Mouse (Mus musculus) heart, postnatal 0 days (tissue): ENCODE data around the gene Klhdc10. TPM values are rescaled to one million over a fixed set of nuclear protein-coding genes. Genes with fewer than 3 reads are reported as not detected.

Experiments
- ATAC-seq: fragments of 200-750 bp; cut with Nextera tagmentation; 2 replicates; pipeline ENCODE4 v1.8.0; 2017; ENCODE audit warnings: low read depth, moderate number of reproducible peaks, moderate library complexity; ENCODE audit not compliant: insufficient read depth
- DNase-seq: peaks from one replicate; pipeline ENCODE4 v3.0.0-alpha.2; 2016; ENCODE audit warnings: low spot score
- H3K27ac ChIP-seq: fragments of 300-500 bp; sonication (generic); 2 replicates; pipeline ENCODE4 v1.5.1; 2014; ENCODE audit warnings: low read depth, mild to moderate bottlenecking
- H3K27me3 ChIP-seq: fragments of 300-500 bp; sonication (generic); 2 replicates; pipeline ENCODE4 v1.6.1; 2014; ENCODE audit warnings: low read length, mixed read lengths; ENCODE audit not compliant: control insufficient read depth, insufficient read depth
- H3K36me3 ChIP-seq: fragments of 300-500 bp; sonication (generic); replicated peaks from 2 replicates; pipeline ENCODE4 v1.6.1; 2014; ENCODE audit warnings: low read length, mixed read lengths; ENCODE audit not compliant: control insufficient read depth, insufficient read depth
- H3K4me1 ChIP-seq: fragments of 300-500 bp; sonication (generic); 2 replicates; pipeline ENCODE4 v1.6.1; 2014; ENCODE audit warnings: antibody characterized with exemption; ENCODE audit not compliant: control insufficient read depth, insufficient read depth
- H3K4me2 ChIP-seq: fragments of 300-500 bp; sonication (generic); 2 replicates; pipeline ENCODE4 v1.6.1; 2014; ENCODE audit warnings: low read depth, mild to moderate bottlenecking, low read length, moderate library complexity
- H3K4me3 ChIP-seq: fragments of 300-500 bp; sonication (generic); 2 replicates; pipeline ENCODE4 v1.5.1; 2014; ENCODE audit warnings: low read depth, low read length
- H3K9ac ChIP-seq: fragments of 300-500 bp; sonication (generic); replicated peaks from 2 replicates; pipeline ENCODE4 v1.6.1; 2014; ENCODE audit warnings: low read depth, low read length, mixed read lengths
- H3K9me3 ChIP-seq: fragments of 300-500 bp; sonication (generic); replicated peaks from 2 replicates; pipeline ENCODE4 v1.6.1; 2016; ENCODE audit warnings: low read length; ENCODE audit not compliant: control insufficient read depth
- CTCF ChIP-seq: IDR thresholded peaks from 2 replicates; pipeline ENCODE4 v1.5.1; 2016; ENCODE audit warnings: antibody characterized with exemption, control low read depth, low read depth
- EP300 ChIP-seq: IDR thresholded peaks from 2 replicates; pipeline ENCODE4 v1.6.1; 2016; ENCODE audit warnings: antibody characterized with exemption, low read depth
- WGBS: fragments of 180-500 bp; shearing (Covaris S2); extraction: QIAGEN DNeasy Blood & Tissue Kit; methylation state at CpG from one replicate; pipeline ENCODE4 v1.1.7; 2014; 5-methylcytosine and 5-hydroxymethylcytosine counted together
- polyA plus RNA-seq: library from polyadenylated mRNA; unstranded; fragments of >200 nt; fragmentation: Nextera tagmentation; extraction: Ambion mirVana; gene quantifications from 2 replicates; pipeline ENCODE4 v1.2.1, GENCODE M21; 2015
- total RNA-seq: library from RNA; depleted of rRNA; stranded (reverse); fragments of >200 nt; gene quantifications from 2 replicates; pipeline ENCODE4 v1.2.3, GENCODE M21; 2014; ENCODE audit warnings: low replicate concordance

Klhdc10 gene
- total and polyA plus RNA-seq, 2 experiments from 2014 or later, result 11.8 to 86.7 TPM

DNA sequence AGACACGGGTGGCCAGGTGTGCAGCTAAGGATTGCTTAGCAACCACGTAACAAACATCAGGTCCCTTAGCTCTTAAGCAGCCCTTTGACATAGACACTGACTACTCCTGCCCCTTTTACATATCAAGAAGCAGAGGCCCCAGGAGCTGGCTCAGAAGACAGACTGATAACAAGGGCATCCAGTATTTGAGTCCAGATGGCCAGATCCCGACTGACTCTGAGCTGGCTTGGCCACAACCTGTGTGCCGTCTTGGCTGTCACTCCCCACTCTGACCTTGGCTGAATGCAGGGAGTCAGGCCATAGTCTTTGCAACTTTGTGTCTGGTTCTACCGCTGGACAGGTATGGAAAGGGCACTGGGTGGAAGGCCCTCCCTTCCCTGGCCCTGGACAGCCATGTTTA, 45.5 kb upstream of the Klhdc10 start:
- Histone ChIP-seq H3K4me3 (no peak overlapping the region), H3K4me1 (0 out of 2 replicates have a peak, but pooled peaks cover 5% of the 10 kb centered on the region), H3K9me3 (no peaks in the 10 kb centered on the region), H3K36me3 (no peaks in the 10 kb centered on the region), H3K27me3 (no peaks in the 10 kb centered on the region), H3K27ac (no peak overlapping the region), H3K9ac (no peak overlapping the region), H3K4me2 (no peak overlapping the region)
- 60% methylated on average over 5 of the region's 5 CpGs for WGBS
- TF ChIP-seq EP300 (no peak), CTCF (no peak)
- no peak for DNase-seq
- ATAC-seq, result no peak

DNA sequence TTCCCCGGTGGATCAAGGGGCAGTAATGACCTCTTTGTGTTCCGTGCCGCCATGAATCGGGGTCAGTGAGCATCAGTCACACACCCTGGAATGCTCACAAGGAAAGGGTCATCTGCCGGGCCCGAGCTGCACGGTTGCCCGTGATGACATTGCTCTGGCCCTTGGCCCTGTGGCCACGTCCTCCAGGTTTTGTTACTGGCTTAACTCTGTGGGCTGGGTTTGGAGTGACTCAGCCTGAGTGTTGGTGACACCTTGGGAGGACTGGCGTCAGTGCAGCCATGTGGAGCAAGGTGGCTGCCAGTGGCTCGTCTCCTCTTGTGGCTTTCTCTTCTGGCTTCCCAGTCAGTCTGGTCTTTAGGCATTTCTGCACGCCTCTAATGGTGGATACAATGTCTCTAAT, 45.0 kb upstream of the Klhdc10 start:
- Histone ChIP-seq H3K27ac (no peak overlapping the region), H3K9ac (no peak overlapping the region), H3K4me2 (no peak overlapping the region), H3K4me1 (0 out of 2 replicates have a peak, but pooled peaks cover 5% of the 10 kb centered on the region), H3K36me3 (no peaks in the 10 kb centered on the region), H3K9me3 (no peaks in the 10 kb centered on the region), H3K27me3 (no peaks in the 10 kb centered on the region), H3K4me3 (no peak overlapping the region)
- TF ChIP-seq CTCF (no peak), EP300 (no peak)
- 80% methylated on average over 12 of the region's 12 CpGs for WGBS
- ATAC-seq, result no peak
- DNase-seq, result no peak

- peak; percentile 78 for DNase-seq
- 21% methylated on average over 9 of the region's 9 CpGs for WGBS
- H3K36me3 ChIP-seq, result no peaks in the 10 kb centered on the region
- peak; percentile 44 for ATAC-seq
- no peak overlapping the region for H3K9ac ChIP-seq
- no peak overlapping the region for H3K4me3 ChIP-seq
- no peak for TF ChIP-seq EP300
- peak; percentile 87 for TF ChIP-seq CTCF
- no peaks in the 10 kb centered on the region for H3K9me3 ChIP-seq
- H3K27me3 ChIP-seq, result no peaks in the 10 kb centered on the region
- H3K4me2 ChIP-seq, result no peak overlapping the region
- H3K27ac ChIP-seq, result no peak overlapping the region
- 0 out of 2 replicates have a peak, but pooled peaks cover 5% of the 10 kb centered on the region for H3K4me1 ChIP-seq
These were observed 44.0 kb upstream of the Klhdc10 start for GRCm38 (mm10) chr6:30357561-30358177.

GRCm38 (mm10) chr6:30359762-30360509, 41.7 kb upstream of the Klhdc10 start:
- 22% methylated on average over 12 of the region's 12 CpGs for WGBS
- peak overlapping the region; percentile 78 for H3K27ac ChIP-seq
- peaks cover 3% of the 10 kb centered on the region for H3K36me3 ChIP-seq
- 0 out of 2 replicates have a peak, but pooled peaks cover 5% of the 10 kb centered on the region for H3K4me1 ChIP-seq
- no peaks in the 10 kb centered on the region for H3K9me3 ChIP-seq
- H3K27me3 ChIP-seq, result no peaks in the 10 kb centered on the region
- DNase-seq (peak; percentile 87), ATAC-seq (peak; percentile 81)
- no peak overlapping the region for H3K9ac ChIP-seq
- no peak overlapping the region for H3K4me2 ChIP-seq
- no peak overlapping the region for H3K4me3 ChIP-seq
- TF ChIP-seq EP300 (no peak), CTCF (no peak)

DNA sequence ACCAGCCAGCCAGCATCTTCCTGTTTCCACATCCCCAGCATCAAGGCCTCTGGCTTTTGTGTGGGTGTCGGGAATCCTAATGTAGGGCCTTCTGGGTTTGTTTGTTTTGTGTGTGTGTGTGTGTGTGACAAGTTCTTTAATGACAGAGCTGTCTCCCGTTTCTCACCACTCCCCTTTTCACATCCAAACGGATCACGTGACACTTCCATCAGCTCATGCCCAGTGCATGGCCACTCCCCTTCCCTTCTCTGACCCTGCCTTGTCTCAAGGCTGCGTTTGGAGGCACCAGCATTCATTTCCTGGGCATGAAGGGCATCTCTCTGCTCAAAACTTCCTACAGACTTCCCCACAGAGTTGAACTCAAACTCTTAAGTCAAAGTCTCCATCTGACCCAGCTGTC, 37.9 kb upstream of the Klhdc10 start:
- Histone ChIP-seq H3K27me3 (no peaks in the 10 kb centered on the region), H3K9ac (no peak overlapping the region), H3K4me1 (no peaks in the 10 kb centered on the region), H3K27ac (no peak overlapping the region), H3K36me3 (peaks cover 34% of the 10 kb centered on the region), H3K4me3 (no peak overlapping the region), H3K4me2 (no peak overlapping the region), H3K9me3 (no peaks in the 10 kb centered on the region)
- WGBS, result 47% methylated on average over 5 of the region's 5 CpGs
- no peak for ATAC-seq
- TF ChIP-seq CTCF, result no peak
- no peak for TF ChIP-seq EP300
- DNase-seq, result no peak
